Mouse (Mus musculus): ENCODE results near the gene Ltbp1. TPM values are rescaled to one million over a fixed set of nuclear protein-coding genes. Genes with fewer than 3 reads are reported as not detected.

Gene Ltbp1
- polyA plus RNA-seq, 1 experiment from 2014 or later, result 14.2 TPM

DNA sequence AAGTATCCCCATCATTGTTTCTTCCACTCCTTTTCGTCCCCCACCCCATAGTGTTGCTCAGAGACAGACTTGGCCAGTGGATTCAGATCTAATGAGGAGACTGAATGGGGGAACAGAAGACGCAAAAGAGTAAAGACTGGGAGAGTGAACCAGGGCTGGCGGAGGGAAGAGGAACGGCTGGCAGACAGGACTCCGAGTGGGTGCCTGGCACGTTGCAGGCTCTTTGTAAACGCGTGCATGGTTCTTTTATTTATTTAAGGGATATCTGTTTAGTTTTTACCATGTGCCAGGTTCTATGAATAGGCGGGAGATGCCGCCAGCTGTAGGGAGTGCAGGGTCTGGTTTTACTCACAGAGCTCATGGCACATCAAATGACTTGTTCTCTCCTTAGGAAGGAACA lies 8.5 kb downstream of the Ltbp1 start:
- no peak for DNase-seq (ENCODE audit: low spot score)
- no peak for ATAC-seq (replicated peaks; ENCODE audit: low FRiP score)
- Histone ChIP-seq H3K9me3 (ENCODE audit: control insufficient read depth, low read length) (no peaks in the 10 kb centered on the region), H3K4me3 (ENCODE audit: low read depth, low read length) (no peak overlapping the region), H3K36me3 (ENCODE audit: control insufficient read depth, insufficient read depth, low read length) (no peaks in the 10 kb centered on the region), H3K27ac (ENCODE audit: low read depth, low read length) (no peak overlapping the region), H3K27me3 (replicated peaks; ENCODE audit: control insufficient read depth, insufficient read depth, low read length) (no peaks in the 10 kb centered on the region), H3K4me1 (replicated peaks; ENCODE audit: control insufficient read depth, insufficient read depth, low read length) (no peaks in the 10 kb centered on the region), H3K9ac (ENCODE audit: low read depth, low read length) (no peak overlapping the region), H3K4me2 (no peak overlapping the region)
- 63% methylated on average over 10 of the region's 10 CpGs for WGBS

DNA sequence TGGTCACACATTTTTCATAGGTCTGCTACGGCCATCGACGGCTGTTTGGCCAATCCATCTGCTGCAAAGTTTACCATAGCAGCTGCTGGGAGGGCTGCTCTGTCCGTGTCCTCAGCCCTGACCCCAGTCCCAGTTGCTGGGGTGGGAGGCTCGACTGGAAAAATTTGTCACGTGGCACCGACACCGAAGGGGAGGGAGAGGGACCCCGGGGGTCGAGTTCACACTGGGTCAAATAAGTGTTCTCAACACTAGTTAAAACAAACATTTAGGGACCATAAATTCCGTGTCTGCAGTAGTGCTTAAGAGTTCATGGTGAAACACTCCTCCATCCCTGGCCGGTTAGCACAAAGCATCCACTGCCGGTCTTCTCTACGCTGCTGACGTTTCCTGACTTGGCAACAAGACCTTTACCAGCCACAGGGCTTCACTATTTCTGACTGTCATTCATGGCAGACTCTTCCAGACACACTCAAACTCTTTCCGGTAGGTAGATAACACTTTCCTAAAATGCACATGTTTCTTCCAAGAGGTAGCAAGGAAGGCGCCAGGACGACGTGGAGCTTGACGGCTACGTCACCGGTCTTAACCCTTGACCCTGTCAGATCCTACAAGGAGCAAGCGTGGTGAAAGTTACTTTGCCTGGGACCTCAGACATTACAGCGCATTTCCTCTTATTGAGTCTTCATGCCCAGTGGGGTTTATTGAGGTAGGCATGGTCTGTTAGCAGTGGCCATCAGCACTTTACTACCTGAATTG lies 9.4 kb downstream of the Ltbp1 start:
- DNase-seq (ENCODE audit: low spot score) (no peak), ATAC-seq (replicated peaks; ENCODE audit: low FRiP score) (0 out of 2 replicates have a peak, but pooled peaks have one; percentile 21)
- H3K4me3 ChIP-seq (ENCODE audit: low read depth, low read length), result no peak overlapping the region
- H3K4me2 ChIP-seq, result no peak overlapping the region
- no peak overlapping the region for H3K9ac ChIP-seq (ENCODE audit: low read depth, low read length)
- H3K9me3 ChIP-seq (ENCODE audit: control insufficient read depth, low read length), result no peaks in the 10 kb centered on the region
- WGBS, result 66% methylated on average over 24 of the region's 24 CpGs
- no peaks in the 10 kb centered on the region for H3K27me3 ChIP-seq (replicated peaks; ENCODE audit: control insufficient read depth, insufficient read depth, low read length)
- no peak overlapping the region; the same call in 1 of the 2 replicates for H3K27ac ChIP-seq (ENCODE audit: low read depth, low read length)
- no peaks in the 10 kb centered on the region for H3K4me1 ChIP-seq (replicated peaks; ENCODE audit: control insufficient read depth, insufficient read depth, low read length)
- no peaks in the 10 kb centered on the region for H3K36me3 ChIP-seq (ENCODE audit: control insufficient read depth, insufficient read depth, low read length)

DNA sequence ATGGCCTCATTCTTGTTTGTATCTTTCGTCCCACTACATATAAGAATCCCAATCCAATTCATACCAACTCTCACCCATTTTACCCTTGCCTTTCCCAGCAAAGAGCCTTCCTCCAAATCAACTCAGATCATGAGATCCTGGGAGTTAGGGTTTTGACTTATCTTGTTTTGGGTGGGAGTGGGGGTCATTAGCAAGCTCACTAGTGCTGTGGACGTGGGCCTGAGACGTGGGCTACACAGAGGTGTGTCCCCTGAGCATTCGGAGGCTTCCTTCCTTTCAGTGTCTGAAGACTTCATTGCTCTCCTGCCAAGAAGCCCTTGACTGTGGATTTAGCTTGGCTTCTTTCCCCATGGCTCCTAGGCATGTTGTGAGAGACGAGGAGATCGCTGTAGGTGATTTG lies 10.2 kb downstream of the Ltbp1 start:
- ATAC-seq (replicated peaks; ENCODE audit: low FRiP score) (no peak), DNase-seq (ENCODE audit: low spot score) (no peak)
- Histone ChIP-seq H3K4me3 (ENCODE audit: low read depth, low read length) (no peak overlapping the region), H3K9ac (ENCODE audit: low read depth, low read length) (no peak overlapping the region), H3K4me2 (no peak overlapping the region), H3K9me3 (ENCODE audit: control insufficient read depth, low read length) (no peaks in the 10 kb centered on the region), H3K27ac (ENCODE audit: low read depth, low read length) (no peak overlapping the region), H3K27me3 (replicated peaks; ENCODE audit: control insufficient read depth, insufficient read depth, low read length) (no peaks in the 10 kb centered on the region), H3K36me3 (ENCODE audit: control insufficient read depth, insufficient read depth, low read length) (no peaks in the 10 kb centered on the region), H3K4me1 (replicated peaks; ENCODE audit: control insufficient read depth, insufficient read depth, low read length) (no peaks in the 10 kb centered on the region)
- 85% methylated on average over 6 of the region's 6 CpGs for WGBS

GRCm38 (mm10) chr17:75017423-75017822 lies 12.1 kb downstream of the Ltbp1 start:
- no peak overlapping the region for H3K27ac ChIP-seq (ENCODE audit: low read depth, low read length)
- 63% methylated on average over 7 of the region's 7 CpGs for WGBS
- no peaks in the 10 kb centered on the region for H3K27me3 ChIP-seq (replicated peaks; ENCODE audit: control insufficient read depth, insufficient read depth, low read length)
- ATAC-seq (replicated peaks; ENCODE audit: low FRiP score), result no peak
- no peak overlapping the region for H3K4me3 ChIP-seq (ENCODE audit: low read depth, low read length)
- DNase-seq (ENCODE audit: low spot score), result no peak
- H3K9me3 ChIP-seq (ENCODE audit: control insufficient read depth, low read length), result no peaks in the 10 kb centered on the region
- H3K9ac ChIP-seq (ENCODE audit: low read depth, low read length), result no peak overlapping the region
- no peak overlapping the region for H3K4me2 ChIP-seq
- no peaks in the 10 kb centered on the region for H3K4me1 ChIP-seq (replicated peaks; ENCODE audit: control insufficient read depth, insufficient read depth, low read length)
- H3K36me3 ChIP-seq (ENCODE audit: control insufficient read depth, insufficient read depth, low read length), result no peaks in the 10 kb centered on the region

- H3K9ac ChIP-seq (ENCODE audit: low read depth, low read length), result no peak overlapping the region
- H3K4me3 ChIP-seq (ENCODE audit: low read depth, low read length), result no peak overlapping the region
- no peak overlapping the region for H3K4me2 ChIP-seq
- H3K4me1 ChIP-seq (replicated peaks; ENCODE audit: control insufficient read depth, insufficient read depth, low read length), result no peaks in the 10 kb centered on the region
- 91% methylated on average over 5 of the region's 5 CpGs for WGBS
- no peaks in the 10 kb centered on the region for H3K36me3 ChIP-seq (ENCODE audit: control insufficient read depth, insufficient read depth, low read length)
- H3K27ac ChIP-seq (ENCODE audit: low read depth, low read length), result no peak overlapping the region
- no peaks in the 10 kb centered on the region for H3K27me3 ChIP-seq (replicated peaks; ENCODE audit: control insufficient read depth, insufficient read depth, low read length)
- no peaks in the 10 kb centered on the region for H3K9me3 ChIP-seq (ENCODE audit: control insufficient read depth, low read length)
- DNase-seq (ENCODE audit: low spot score), result no peak
- no peak for ATAC-seq (replicated peaks; ENCODE audit: low FRiP score)
Measured at GRCm38 (mm10) chr17:75018142-75018541, 12.8 kb downstream of the Ltbp1 start.

- WGBS, result 75% methylated on average over 7 of the region's 7 CpGs
- H3K27ac ChIP-seq (ENCODE audit: low read depth, low read length), result no peak overlapping the region
- no peak overlapping the region for H3K4me2 ChIP-seq
- H3K9ac ChIP-seq (ENCODE audit: low read depth, low read length), result no peak overlapping the region
- no peaks in the 10 kb centered on the region for H3K27me3 ChIP-seq (replicated peaks; ENCODE audit: control insufficient read depth, insufficient read depth, low read length)
- DNase-seq (ENCODE audit: low spot score), result no peak
- no peaks in the 10 kb centered on the region for H3K36me3 ChIP-seq (ENCODE audit: control insufficient read depth, insufficient read depth, low read length)
- no peaks in the 10 kb centered on the region for H3K9me3 ChIP-seq (ENCODE audit: control insufficient read depth, low read length)
- no peak overlapping the region for H3K4me3 ChIP-seq (ENCODE audit: low read depth, low read length)
- no peak for ATAC-seq (replicated peaks; ENCODE audit: low FRiP score)
- H3K4me1 ChIP-seq (replicated peaks; ENCODE audit: control insufficient read depth, insufficient read depth, low read length), result no peaks in the 10 kb centered on the region
Measured at GRCm38 (mm10) chr17:75020026-75020425, 14.7 kb downstream of the Ltbp1 start.

- Histone ChIP-seq H3K27me3 (replicated peaks; ENCODE audit: control insufficient read depth, insufficient read depth, low read length) (no peaks in the 10 kb centered on the region), H3K4me2 (no peak overlapping the region)
- WGBS, result 67% methylated on average over 3 of the region's 3 CpGs
Measured at GRCm38 (mm10) chr17:75020619-75021018, 15.3 kb downstream of the Ltbp1 start.

DNA sequence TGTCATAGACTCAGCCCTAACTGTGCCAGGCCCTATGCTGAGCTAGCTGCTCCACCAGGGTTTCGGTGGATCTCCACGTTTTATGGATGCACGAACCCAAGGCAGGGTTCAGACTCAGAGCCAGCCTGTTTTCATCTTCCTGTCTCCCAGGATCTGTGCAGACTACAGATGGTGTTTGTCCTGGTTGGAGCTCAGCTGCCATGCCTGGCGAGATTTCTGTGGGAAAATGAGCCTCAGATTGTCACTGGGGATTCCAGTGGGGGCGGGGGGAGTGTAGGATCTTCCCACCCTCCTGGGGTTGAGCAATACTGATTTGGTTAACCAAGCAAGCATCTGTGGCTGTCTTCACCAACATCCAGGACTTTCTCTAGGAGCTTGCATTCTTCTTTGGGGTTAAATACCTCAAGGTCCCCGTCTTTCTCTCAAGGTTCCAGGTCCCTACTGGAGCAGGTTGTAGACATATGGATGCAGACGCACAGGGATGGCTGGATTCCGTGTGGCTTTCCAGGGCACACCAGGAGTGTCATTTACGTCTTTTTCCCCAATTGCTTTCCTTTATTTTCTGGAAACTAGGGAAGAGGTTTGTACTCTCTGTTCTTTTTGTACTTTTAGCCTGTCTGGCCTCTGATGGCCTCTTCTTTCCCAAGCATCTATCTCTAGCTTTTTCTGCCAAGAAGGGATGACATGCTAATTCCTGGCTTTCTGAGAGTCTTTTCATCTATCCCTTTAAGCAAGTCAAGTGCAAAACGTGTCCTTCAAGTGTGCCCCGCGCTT lies 22.2 kb downstream of the Ltbp1 start:
- H3K4me3 ChIP-seq (ENCODE audit: low read depth, low read length), result no peak overlapping the region
- no peak overlapping the region for H3K4me2 ChIP-seq
- no peaks in the 10 kb centered on the region for H3K27me3 ChIP-seq (replicated peaks; ENCODE audit: control insufficient read depth, insufficient read depth, low read length)
- DNase-seq (ENCODE audit: low spot score), result no peak
- 0 out of 2 replicates have a peak, but pooled peaks cover 2% of the 10 kb centered on the region for H3K4me1 ChIP-seq (replicated peaks; ENCODE audit: control insufficient read depth, insufficient read depth, low read length)
- no peak for ATAC-seq (replicated peaks; ENCODE audit: low FRiP score)
- H3K9me3 ChIP-seq (ENCODE audit: control insufficient read depth, low read length), result no peaks in the 10 kb centered on the region
- WGBS, result 82% methylated on average over 12 of the region's 12 CpGs
- no peak overlapping the region for H3K9ac ChIP-seq (ENCODE audit: low read depth, low read length)
- H3K27ac ChIP-seq (ENCODE audit: low read depth, low read length), result no peak overlapping the region
- no peaks in the 10 kb centered on the region for H3K36me3 ChIP-seq (ENCODE audit: control insufficient read depth, insufficient read depth, low read length)

More at GRCm38 (mm10) chr17:75020619-75021018, 15.3 kb downstream of the Ltbp1 start:
- ATAC-seq (replicated peaks; ENCODE audit: low FRiP score) (no peak), DNase-seq (ENCODE audit: low spot score) (no peak)
- Histone ChIP-seq H3K27ac (ENCODE audit: low read depth, low read length) (no peak overlapping the region), H3K4me1 (replicated peaks; ENCODE audit: control insufficient read depth, insufficient read depth, low read length) (no peaks in the 10 kb centered on the region), H3K4me3 (ENCODE audit: low read depth, low read length) (no peak overlapping the region), H3K9me3 (ENCODE audit: control insufficient read depth, low read length) (no peaks in the 10 kb centered on the region), H3K36me3 (ENCODE audit: control insufficient read depth, insufficient read depth, low read length) (no peaks in the 10 kb centered on the region), H3K9ac (ENCODE audit: low read depth, low read length) (no peak overlapping the region)
